Mouse (Mus musculus): ENCODE results near the gene Sstr3. TPM values are rescaled to one million over a fixed set of nuclear protein-coding genes. Genes with fewer than 3 reads are reported as not detected.
A peak's percentile ranks its signal among the peaks of the same experiment; 100 is the strongest.

Gene Sstr3
- polyA plus RNA-seq (2015; fragmentation: Nextera tagmentation; extraction: Ambion mirVana) = 0.05 TPM in 1 of 2 replicates, not detected in the other

DNA sequence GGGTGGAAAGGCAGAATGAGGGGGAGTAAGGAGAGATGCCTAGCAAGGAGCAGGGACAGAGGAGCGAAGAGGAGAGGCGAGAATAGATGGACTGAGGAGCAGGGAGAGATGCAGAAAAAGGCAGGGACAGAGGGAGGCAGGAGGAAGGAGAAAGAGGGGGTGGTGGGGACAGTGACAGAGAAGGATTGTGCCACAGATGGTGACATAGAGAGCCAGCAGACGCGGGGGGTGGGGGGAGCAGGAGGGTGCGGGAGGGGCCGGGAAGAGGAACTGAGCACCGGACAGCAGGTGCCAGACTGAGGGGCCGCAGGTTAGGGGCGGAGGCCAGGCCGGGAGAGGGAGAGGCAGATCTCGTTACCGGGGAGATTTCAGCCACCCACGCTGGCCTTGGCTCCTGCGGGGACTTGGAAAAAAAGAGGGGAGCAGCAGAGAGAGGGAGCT is at the start of gene Sstr3:
TSS of gene Sstr3 (minus strand) at position 125 of the 441 bp plus-strand sequence.
- H3K4me3 ChIP-seq = no peak within 1 kb of the TSS
- H3K4me2 ChIP-seq = no peak within 1 kb of the TSS
- H3K27ac ChIP-seq = no peak within 1 kb of the TSS
- H3K9ac ChIP-seq = no peak within 1 kb of the TSS
- no peak for ATAC-seq (ENCODE audit: borderline replicate concordance, extremely low read depth, low FRiP score, low TSS enrichment)
- H3K27me3 ChIP-seq = peaks cover 13% of the 10 kb centered on the region; the same call in 1 of the 2 replicates
- 7% methylated on average over 14 of the region's 14 CpGs for WGBS
- peaks cover 15% of the 10 kb centered on the region for H3K4me1 ChIP-seq
- H3K36me3 ChIP-seq = no peaks in the 10 kb centered on the region
- H3K9me3 ChIP-seq = no peaks in the 10 kb centered on the region

DNA sequence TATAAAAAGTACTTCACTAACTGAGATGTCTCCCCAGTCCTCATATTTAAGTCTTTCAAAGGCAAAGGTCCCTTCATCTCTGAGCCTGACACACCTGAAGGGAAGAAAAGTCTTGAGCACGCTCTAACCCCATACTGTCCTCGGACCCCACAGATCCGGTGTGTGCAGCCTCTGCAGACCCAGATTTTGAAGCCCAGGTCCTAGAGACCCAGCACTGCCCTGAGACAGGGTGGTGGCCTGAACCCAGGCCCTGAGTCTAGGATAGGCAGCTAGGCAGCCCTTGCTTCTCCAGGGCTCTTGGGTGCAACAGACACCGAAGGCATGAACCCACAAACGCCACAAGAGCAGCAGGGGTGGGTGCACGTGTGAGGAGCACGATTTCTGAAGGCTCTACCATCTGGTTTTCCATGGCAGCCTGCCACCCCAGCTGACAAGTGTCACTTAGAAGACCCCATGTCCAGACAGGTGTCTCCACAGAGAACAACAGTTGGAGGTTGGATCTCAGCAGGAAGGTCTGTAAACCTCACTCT is 49.5 kb upstream of the Sstr3 start:
- ATAC-seq (ENCODE audit: borderline replicate concordance, extremely low read depth, low FRiP score, low TSS enrichment) = no peak
- H3K9me3 ChIP-seq = no peaks in the 10 kb centered on the region
- no peak overlapping the region for H3K4me2 ChIP-seq
- H3K9ac ChIP-seq = no peak overlapping the region
- no peak overlapping the region for H3K4me3 ChIP-seq
- WGBS = 82% methylated on average over 7 of the region's 7 CpGs
- no peaks in the 10 kb centered on the region for H3K27me3 ChIP-seq
- H3K4me1 ChIP-seq = no peaks in the 10 kb centered on the region
- H3K36me3 ChIP-seq = no peaks in the 10 kb centered on the region
- no peak overlapping the region for H3K27ac ChIP-seq

DNA sequence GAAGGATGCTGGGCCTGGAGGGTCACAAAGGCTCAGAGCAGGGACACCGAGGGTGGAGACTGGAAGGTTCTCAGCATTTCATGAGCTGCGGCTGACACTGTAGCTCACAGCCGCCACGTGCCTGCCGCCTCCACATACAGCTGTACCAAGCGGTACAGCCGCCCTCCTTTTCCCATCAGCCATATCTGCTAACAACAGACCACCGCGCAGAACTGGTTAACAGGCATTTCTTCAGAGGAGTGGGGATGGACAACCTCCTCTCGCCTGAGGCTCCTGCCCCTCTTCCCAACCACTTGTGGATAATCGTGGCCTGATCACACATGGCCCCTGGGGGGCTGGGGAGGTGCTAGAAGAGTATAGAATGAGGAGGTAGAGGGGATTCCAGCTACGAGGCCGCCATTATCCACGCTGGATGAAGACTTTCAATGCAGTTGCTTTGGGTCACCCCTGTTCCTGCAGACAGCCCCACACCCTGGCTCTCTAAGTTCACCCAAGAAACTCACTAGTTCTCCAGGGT is 48.0 kb upstream of the Sstr3 start:
- H3K27ac ChIP-seq = no peak overlapping the region
- H3K4me2 ChIP-seq = no peak overlapping the region
- H3K9me3 ChIP-seq = no peaks in the 10 kb centered on the region
- no peaks in the 10 kb centered on the region for H3K36me3 ChIP-seq
- H3K9ac ChIP-seq = no peak overlapping the region
- WGBS = 73% methylated on average over 14 of the region's 14 CpGs
- no peaks in the 10 kb centered on the region for H3K27me3 ChIP-seq
- no peak overlapping the region for H3K4me3 ChIP-seq
- ATAC-seq (ENCODE audit: borderline replicate concordance, extremely low read depth, low FRiP score, low TSS enrichment) = no peak
- H3K4me1 ChIP-seq = 0 out of 2 replicates have a peak, but pooled peaks cover 3% of the 10 kb centered on the region

DNA sequence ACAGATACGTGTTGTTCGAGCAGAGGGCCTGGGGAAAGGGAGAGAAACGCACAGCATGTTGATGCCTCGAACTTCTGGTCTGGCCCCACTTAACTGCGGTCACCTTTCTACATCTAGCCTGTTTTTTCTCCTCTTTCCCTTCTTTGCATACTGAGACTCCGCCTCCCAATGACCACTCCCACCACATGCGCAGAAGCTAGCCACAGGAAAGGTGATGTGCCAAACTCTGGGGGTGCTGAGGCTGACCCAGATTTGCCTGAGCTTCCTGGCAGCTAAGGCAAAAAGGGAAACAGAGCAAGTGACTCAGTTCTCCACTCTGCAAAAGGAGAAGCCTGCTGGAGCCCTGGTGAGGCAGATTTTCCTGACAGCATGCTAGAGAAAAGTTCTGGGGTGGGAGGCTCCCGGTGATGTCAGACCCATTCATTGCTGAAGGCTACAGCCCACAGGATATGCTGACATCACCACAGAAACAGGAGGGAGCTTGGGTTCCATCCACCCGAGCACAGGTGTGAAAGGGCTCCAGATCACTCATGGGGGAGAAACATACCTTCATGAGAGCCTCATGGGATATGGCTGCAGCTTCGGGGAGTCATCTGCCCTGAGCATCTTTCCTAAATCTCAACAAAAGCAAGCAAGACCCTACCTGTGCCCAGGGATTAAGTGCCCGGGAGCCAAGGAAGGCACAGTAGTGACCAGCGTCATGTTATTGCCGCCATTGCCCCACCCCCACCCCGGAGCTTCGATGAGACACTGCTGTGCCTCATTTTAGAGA is 47.4 kb upstream of the Sstr3 start:
- WGBS = 54% methylated on average over 15 of the region's 15 CpGs
- H3K27me3 ChIP-seq = no peaks in the 10 kb centered on the region
- H3K4me2 ChIP-seq = no peak overlapping the region
- no peak for ATAC-seq (ENCODE audit: borderline replicate concordance, extremely low read depth, low FRiP score, low TSS enrichment)
- no peak overlapping the region for H3K9ac ChIP-seq
- H3K36me3 ChIP-seq = no peaks in the 10 kb centered on the region
- H3K27ac ChIP-seq = no peak overlapping the region
- no peak overlapping the region for H3K4me3 ChIP-seq
- H3K4me1 ChIP-seq = 0 out of 2 replicates have a peak, but pooled peaks cover 3% of the 10 kb centered on the region
- H3K9me3 ChIP-seq = no peaks in the 10 kb centered on the region

DNA sequence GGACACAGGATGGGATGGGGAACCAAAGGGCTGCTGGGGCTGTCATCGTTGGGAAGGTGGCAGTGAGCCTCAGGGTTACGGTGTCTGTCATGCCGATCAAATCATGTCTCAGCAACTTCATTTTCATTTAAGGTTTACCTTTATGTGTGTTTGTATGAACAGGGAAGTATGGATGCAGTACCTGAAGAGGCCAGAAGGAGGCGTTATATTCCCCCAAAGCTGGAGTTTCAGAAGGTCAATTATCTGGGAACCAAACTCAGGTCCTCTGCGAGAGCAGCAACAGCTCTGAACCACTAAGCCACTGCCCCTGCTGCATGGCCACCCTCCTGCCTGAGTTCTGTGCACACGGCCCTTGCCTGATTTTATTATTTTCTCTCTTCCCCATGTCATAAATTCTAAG is 46.3 kb upstream of the Sstr3 start:
- H3K4me1 ChIP-seq = 0 out of 2 replicates have a peak, but pooled peaks cover 3% of the 10 kb centered on the region

DNA sequence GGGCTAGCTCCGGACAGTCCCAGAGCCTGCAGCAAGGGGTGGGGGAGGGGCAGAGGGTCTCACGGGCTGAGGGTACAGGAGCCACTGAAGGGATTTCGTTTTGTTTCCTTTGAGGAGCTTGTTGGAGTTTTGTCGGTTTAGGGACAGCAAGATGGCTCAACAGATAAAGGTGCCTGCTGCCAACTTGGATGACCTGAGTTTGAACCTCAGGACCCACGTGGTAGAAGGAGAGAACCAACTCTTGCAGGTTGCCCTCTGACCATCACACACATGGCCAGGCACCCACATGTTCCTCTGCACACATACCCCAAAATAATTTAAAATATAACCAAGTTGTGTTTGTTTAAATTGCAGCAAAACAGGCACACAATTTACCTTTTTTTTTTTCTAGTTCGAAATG is 45.5 kb upstream of the Sstr3 start:
- Histone ChIP-seq H3K4me3 (no peak overlapping the region), H3K4me2 (no peak overlapping the region), H3K9me3 (no peaks in the 10 kb centered on the region), H3K27ac (no peak overlapping the region), H3K9ac (no peak overlapping the region), H3K4me1 (0 out of 2 replicates have a peak, but pooled peaks cover 3% of the 10 kb centered on the region), H3K36me3 (no peaks in the 10 kb centered on the region), H3K27me3 (no peaks in the 10 kb centered on the region)
- ATAC-seq (ENCODE audit: borderline replicate concordance, extremely low read depth, low FRiP score, low TSS enrichment) = no peak
- 57% methylated on average over 6 of the region's 6 CpGs for WGBS

More for the DNA sequence above, 46.3 kb upstream of the Sstr3 start:
- Histone ChIP-seq H3K4me3 (no peak overlapping the region), H3K9me3 (no peaks in the 10 kb centered on the region), H3K9ac (no peak overlapping the region), H3K27ac (no peak overlapping the region), H3K36me3 (no peaks in the 10 kb centered on the region), H3K4me2 (no peak overlapping the region), H3K27me3 (no peaks in the 10 kb centered on the region)
- ATAC-seq (ENCODE audit: borderline replicate concordance, extremely low read depth, low FRiP score, low TSS enrichment) = no peak
- 69% methylated on average over 6 of the region's 6 CpGs for WGBS

DNA sequence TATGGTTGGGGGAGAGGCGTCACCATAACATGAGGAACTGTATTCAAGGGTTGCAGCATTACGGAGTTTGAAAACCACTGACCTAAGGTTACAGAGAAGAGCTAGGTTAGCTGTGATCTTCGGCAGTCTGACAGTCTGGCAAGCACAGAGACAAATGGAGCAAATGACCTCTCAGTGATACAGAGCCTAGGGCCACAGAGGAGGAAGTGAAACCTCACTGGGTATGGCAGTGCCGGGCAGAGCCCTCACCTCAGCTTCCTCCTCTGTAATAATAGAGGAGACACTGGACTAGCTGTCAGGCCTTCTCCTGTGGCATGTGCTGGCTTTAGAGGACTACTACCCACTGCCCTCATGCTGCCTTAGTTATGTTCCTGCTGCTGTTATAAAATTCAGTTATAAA is 44.4 kb upstream of the Sstr3 start:
- Histone ChIP-seq H3K4me2 (no peak overlapping the region), H3K9ac (no peak overlapping the region), H3K4me1 (0 out of 2 replicates have a peak, but pooled peaks cover 3% of the 10 kb centered on the region), H3K4me3 (no peak overlapping the region), H3K9me3 (no peaks in the 10 kb centered on the region), H3K27ac (no peak overlapping the region), H3K36me3 (no peaks in the 10 kb centered on the region), H3K27me3 (no peaks in the 10 kb centered on the region)
- 61% methylated on average over 4 of the region's 4 CpGs for WGBS
- ATAC-seq (ENCODE audit: borderline replicate concordance, extremely low read depth, low FRiP score, low TSS enrichment) = no peak

DNA sequence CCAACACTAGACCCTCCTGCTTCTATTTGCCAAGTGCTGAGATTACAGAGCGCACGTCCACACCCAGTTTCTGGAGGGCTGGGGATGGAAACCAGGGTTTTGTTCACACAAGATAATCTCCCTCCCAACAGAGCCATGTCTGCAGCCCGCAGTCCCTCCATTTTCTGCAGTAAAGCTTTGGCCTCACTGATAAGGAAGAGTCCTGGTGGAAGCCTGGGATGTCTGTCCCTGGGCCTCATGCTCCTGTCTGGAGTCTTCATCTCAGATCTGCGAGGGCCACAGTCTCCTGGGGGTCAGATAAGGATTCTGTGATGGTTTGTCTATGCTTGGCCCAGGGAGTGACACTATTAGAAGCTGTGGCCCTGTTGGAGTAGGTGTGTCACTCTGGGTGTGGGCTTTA is 43.6 kb upstream of the Sstr3 start:
- Histone ChIP-seq H3K27ac (no peak overlapping the region), H3K36me3 (no peaks in the 10 kb centered on the region), H3K4me3 (no peak overlapping the region), H3K4me1 (0 out of 2 replicates have a peak, but pooled peaks cover 3% of the 10 kb centered on the region), H3K9me3 (no peaks in the 10 kb centered on the region), H3K4me2 (no peak overlapping the region), H3K9ac (no peak overlapping the region), H3K27me3 (no peaks in the 10 kb centered on the region)
- 74% methylated on average over 4 of the region's 4 CpGs for WGBS
- no peak for ATAC-seq (ENCODE audit: borderline replicate concordance, extremely low read depth, low FRiP score, low TSS enrichment)

DNA sequence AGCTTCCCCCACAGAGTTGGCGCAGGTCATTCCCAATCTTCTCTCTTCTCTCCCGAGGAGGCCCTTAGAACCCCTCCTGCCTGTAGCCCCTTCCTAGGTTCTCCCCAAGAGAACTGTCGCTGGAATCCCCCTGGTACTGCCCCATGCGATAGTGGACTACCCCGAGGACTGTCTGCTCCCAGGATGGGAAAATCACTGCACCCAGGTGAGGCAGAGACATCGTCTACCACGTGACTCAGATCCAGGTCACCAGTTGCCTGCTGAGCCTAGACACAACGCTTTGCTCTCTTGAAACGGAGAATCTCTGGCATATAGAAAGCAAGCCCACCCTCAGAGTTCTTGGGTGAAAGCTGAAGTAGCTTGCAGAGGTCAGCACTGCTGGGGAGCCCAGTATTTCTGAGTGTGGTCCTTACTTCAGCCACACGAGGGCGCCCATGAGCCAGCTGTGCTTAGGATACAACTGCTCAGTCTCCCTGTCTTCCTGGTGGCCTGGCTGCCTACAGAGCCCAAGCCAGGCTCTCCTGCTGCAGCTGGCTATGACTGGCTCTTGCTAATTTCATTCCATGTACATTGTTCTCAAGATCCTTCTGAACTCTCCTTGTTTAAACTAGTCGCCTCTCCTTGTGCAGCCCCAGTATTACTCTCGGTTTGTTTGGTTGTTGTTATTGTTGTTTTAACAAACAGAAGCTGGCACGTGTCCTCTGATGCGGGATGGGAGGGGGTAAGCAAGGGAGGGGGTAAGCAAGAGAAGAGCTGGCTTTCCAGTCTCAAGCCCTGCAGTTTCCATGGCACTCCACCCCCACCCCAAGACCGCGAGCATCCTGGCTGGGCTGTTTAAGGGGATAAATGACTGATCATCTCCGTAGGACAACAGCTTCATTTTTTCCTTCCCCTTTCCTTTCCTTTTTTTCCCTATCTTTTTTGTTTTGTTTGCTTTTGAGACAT is 42.8 kb upstream of the Sstr3 start:
- no peak overlapping the region for H3K4me2 ChIP-seq
- peak; percentile 66; the same call in 1 of the 2 replicates for ATAC-seq (ENCODE audit: borderline replicate concordance, extremely low read depth, low FRiP score, low TSS enrichment)
- 53% methylated on average over 18 of the region's 18 CpGs for WGBS

DNA sequence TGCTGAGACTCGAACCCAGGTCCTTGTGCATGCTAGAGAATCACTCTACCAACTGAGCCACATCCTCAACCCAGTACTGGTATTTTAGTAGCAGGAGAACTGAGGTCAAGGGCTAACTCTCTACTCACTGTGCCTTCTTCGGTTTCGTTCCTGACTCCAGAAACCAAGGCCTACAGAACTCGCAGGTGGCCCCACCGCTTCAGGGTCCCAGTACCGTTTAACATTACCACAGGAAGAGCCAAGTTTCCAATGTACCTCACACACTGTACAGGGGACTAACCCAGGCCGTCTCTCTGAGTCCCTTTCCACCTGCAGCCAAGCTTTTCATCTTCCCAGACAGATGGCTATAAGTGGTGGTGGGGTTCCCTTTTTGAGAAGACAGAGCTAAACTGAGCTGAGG is 40.9 kb upstream of the Sstr3 start:
- no peaks in the 10 kb centered on the region for H3K9me3 ChIP-seq
- H3K4me2 ChIP-seq = no peak overlapping the region
- H3K27me3 ChIP-seq = no peaks in the 10 kb centered on the region
- no peak for ATAC-seq (ENCODE audit: borderline replicate concordance, extremely low read depth, low FRiP score, low TSS enrichment)
- no peaks in the 10 kb centered on the region for H3K36me3 ChIP-seq
- H3K4me1 ChIP-seq = peaks cover 13% of the 10 kb centered on the region
- H3K4me3 ChIP-seq = no peak overlapping the region
- no peak overlapping the region for H3K9ac ChIP-seq
- 83% methylated on average over 7 of the region's 7 CpGs for WGBS
- no peak overlapping the region for H3K27ac ChIP-seq

More for the DNA sequence above, 42.8 kb upstream of the Sstr3 start:
- Histone ChIP-seq H3K27ac (no peak overlapping the region), H3K36me3 (no peaks in the 10 kb centered on the region), H3K9ac (no peak overlapping the region), H3K4me3 (no peak overlapping the region), H3K27me3 (no peaks in the 10 kb centered on the region), H3K9me3 (no peaks in the 10 kb centered on the region), H3K4me1 (0 out of 2 replicates have a peak, but pooled peaks cover 3% of the 10 kb centered on the region)

DNA sequence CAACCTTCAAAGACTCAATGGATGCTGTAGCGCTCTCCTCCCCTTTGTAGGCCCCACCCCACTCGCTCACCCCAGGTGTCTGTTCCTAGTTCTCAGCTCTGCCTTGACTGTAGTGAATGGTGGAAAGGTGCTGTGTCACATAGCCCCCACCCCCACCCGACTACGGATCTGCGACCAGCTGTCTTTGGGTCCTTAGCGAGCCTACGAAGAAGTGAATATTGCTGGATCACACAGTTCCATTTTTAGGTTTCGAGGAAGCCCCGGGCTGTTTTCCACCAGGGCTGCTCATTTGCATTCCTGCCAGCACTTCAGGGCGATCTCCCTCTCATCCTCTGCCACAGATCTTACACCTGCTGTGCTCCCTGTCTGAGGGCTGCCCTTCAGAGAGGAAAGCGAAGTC is 38.9 kb upstream of the Sstr3 start:
- WGBS = 20% methylated on average over 11 of the region's 11 CpGs
- H3K4me1 ChIP-seq = peaks cover 22% of the 10 kb centered on the region
- no peaks in the 10 kb centered on the region for H3K27me3 ChIP-seq
- no peak overlapping the region for H3K27ac ChIP-seq
- no peak overlapping the region for H3K9ac ChIP-seq
- H3K4me2 ChIP-seq = no peak overlapping the region
- no peaks in the 10 kb centered on the region for H3K9me3 ChIP-seq
- no peak overlapping the region for H3K4me3 ChIP-seq
- no peaks in the 10 kb centered on the region for H3K36me3 ChIP-seq
- ATAC-seq (ENCODE audit: borderline replicate concordance, extremely low read depth, low FRiP score, low TSS enrichment) = no peak
